Mouse (Mus musculus): ENCODE measurements around the gene Ppp3ca. TPM values are rescaled to one million over a fixed set of nuclear protein-coding genes. Genes with fewer than 3 reads are reported as not detected.
A peak's percentile ranks its signal among the peaks of the same experiment; 100 is the strongest.

The Ppp3ca gene
- polyA plus RNA-seq, 1 experiment from 2014 or later: 56.8 TPM

- Histone ChIP-seq H3K4me1 (ENCODE audit: control insufficient read depth, insufficient read depth, low read length) (peaks cover 3% of the 10 kb centered on the region; the same call in 1 of the 2 replicates), H3K4me2 (replicated peaks; ENCODE audit: low read depth, low read length) (no peak overlapping the region), H3K9ac (replicated peaks; ENCODE audit: low read depth, low read length) (no peak overlapping the region), H3K27me3 (ENCODE audit: control insufficient read depth, insufficient read depth, low read length) (no peaks in the 10 kb centered on the region), H3K4me3 (ENCODE audit: low read depth, low read length) (no peak overlapping the region), H3K36me3 (ENCODE audit: control insufficient read depth, insufficient read depth, low read length) (no peaks in the 10 kb centered on the region), H3K9me3 (ENCODE audit: control insufficient read depth, low read depth, low read length) (no peaks in the 10 kb centered on the region), H3K27ac (ENCODE audit: low read length) (no peak overlapping the region)
- ATAC-seq (ENCODE audit: insufficient number of reproducible peaks, insufficient read depth, low FRiP score, low read depth): no peak
- 80% methylated on average over 1 of the region's 1 CpGs for WGBS
Measured at GRCm38 (mm10) chr3:136738474-136738873, 68.5 kb downstream of the Ppp3ca start.

GRCm38 (mm10) chr3:136738914-136739313 lies 69.0 kb downstream of the Ppp3ca start:
- H3K27ac ChIP-seq (ENCODE audit: low read length): no peak overlapping the region
- H3K4me3 ChIP-seq (ENCODE audit: low read depth, low read length): no peak overlapping the region
- H3K4me2 ChIP-seq (replicated peaks; ENCODE audit: low read depth, low read length): no peak overlapping the region
- no peak for ATAC-seq (ENCODE audit: insufficient number of reproducible peaks, insufficient read depth, low FRiP score, low read depth)
- H3K9ac ChIP-seq (replicated peaks; ENCODE audit: low read depth, low read length): no peak overlapping the region
- H3K27me3 ChIP-seq (ENCODE audit: control insufficient read depth, insufficient read depth, low read length): no peaks in the 10 kb centered on the region
- H3K4me1 ChIP-seq (ENCODE audit: control insufficient read depth, insufficient read depth, low read length): peaks cover 3% of the 10 kb centered on the region; the same call in 1 of the 2 replicates
- 81% methylated on average over 5 of the region's 5 CpGs for WGBS
- H3K36me3 ChIP-seq (ENCODE audit: control insufficient read depth, insufficient read depth, low read length): no peaks in the 10 kb centered on the region
- no peaks in the 10 kb centered on the region for H3K9me3 ChIP-seq (ENCODE audit: control insufficient read depth, low read depth, low read length)

- H3K9ac ChIP-seq (replicated peaks; ENCODE audit: low read depth, low read length): no peak overlapping the region
- H3K36me3 ChIP-seq (ENCODE audit: control insufficient read depth, insufficient read depth, low read length): no peaks in the 10 kb centered on the region
- no peak for ATAC-seq (ENCODE audit: insufficient number of reproducible peaks, insufficient read depth, low FRiP score, low read depth)
- 68% methylated on average over 5 of the region's 5 CpGs for WGBS
- H3K9me3 ChIP-seq (ENCODE audit: control insufficient read depth, low read depth, low read length): no peaks in the 10 kb centered on the region
- H3K4me1 ChIP-seq (ENCODE audit: control insufficient read depth, insufficient read depth, low read length): peaks cover 3% of the 10 kb centered on the region; the same call in 1 of the 2 replicates
- H3K27ac ChIP-seq (ENCODE audit: low read length): no peak overlapping the region
- no peak overlapping the region for H3K4me2 ChIP-seq (replicated peaks; ENCODE audit: low read depth, low read length)
- H3K27me3 ChIP-seq (ENCODE audit: control insufficient read depth, insufficient read depth, low read length): no peaks in the 10 kb centered on the region
- H3K4me3 ChIP-seq (ENCODE audit: low read depth, low read length): no peak overlapping the region
Measured at GRCm38 (mm10) chr3:136741659-136742058, 71.7 kb downstream of the Ppp3ca start.

- 70% methylated on average over 9 of the region's 9 CpGs for WGBS
- H3K9me3 ChIP-seq (ENCODE audit: control insufficient read depth, low read depth, low read length): no peaks in the 10 kb centered on the region
- H3K4me3 ChIP-seq (ENCODE audit: low read depth, low read length): no peak overlapping the region
- H3K27me3 ChIP-seq (ENCODE audit: control insufficient read depth, insufficient read depth, low read length): no peaks in the 10 kb centered on the region
- H3K27ac ChIP-seq (ENCODE audit: low read length): no peak overlapping the region
- H3K4me1 ChIP-seq (ENCODE audit: control insufficient read depth, insufficient read depth, low read length): peaks cover 3% of the 10 kb centered on the region; the same call in 1 of the 2 replicates
- ATAC-seq (ENCODE audit: insufficient number of reproducible peaks, insufficient read depth, low FRiP score, low read depth): no peak
- no peak overlapping the region for H3K9ac ChIP-seq (replicated peaks; ENCODE audit: low read depth, low read length)
- H3K4me2 ChIP-seq (replicated peaks; ENCODE audit: low read depth, low read length): no peak overlapping the region
- H3K36me3 ChIP-seq (ENCODE audit: control insufficient read depth, insufficient read depth, low read length): no peaks in the 10 kb centered on the region
Measured at GRCm38 (mm10) chr3:136742258-136743057, 72.5 kb downstream of the Ppp3ca start.

GRCm38 (mm10) chr3:136744295-136744897 lies 74.5 kb downstream of the Ppp3ca start:
- no peak overlapping the region for H3K9ac ChIP-seq (replicated peaks; ENCODE audit: low read depth, low read length)
- no peaks in the 10 kb centered on the region for H3K36me3 ChIP-seq (ENCODE audit: control insufficient read depth, insufficient read depth, low read length)
- H3K4me1 ChIP-seq (ENCODE audit: control insufficient read depth, insufficient read depth, low read length): peaks cover 3% of the 10 kb centered on the region; the same call in 1 of the 2 replicates
- peak; percentile 64 for ATAC-seq (ENCODE audit: insufficient number of reproducible peaks, insufficient read depth, low FRiP score, low read depth)
- WGBS: 67% methylated on average over 10 of the region's 10 CpGs
- no peak overlapping the region for H3K27ac ChIP-seq (ENCODE audit: low read length)
- H3K9me3 ChIP-seq (ENCODE audit: control insufficient read depth, low read depth, low read length): no peaks in the 10 kb centered on the region
- no peaks in the 10 kb centered on the region for H3K27me3 ChIP-seq (ENCODE audit: control insufficient read depth, insufficient read depth, low read length)
- H3K4me3 ChIP-seq (ENCODE audit: low read depth, low read length): no peak overlapping the region
- H3K4me2 ChIP-seq (replicated peaks; ENCODE audit: low read depth, low read length): no peak overlapping the region

GRCm38 (mm10) chr3:136745456-136745855 lies 75.5 kb downstream of the Ppp3ca start:
- no peaks in the 10 kb centered on the region for H3K36me3 ChIP-seq (ENCODE audit: control insufficient read depth, insufficient read depth, low read length)
- no peak overlapping the region for H3K4me2 ChIP-seq (replicated peaks; ENCODE audit: low read depth, low read length)
- ATAC-seq (ENCODE audit: insufficient number of reproducible peaks, insufficient read depth, low FRiP score, low read depth): no peak

GRCm38 (mm10) chr3:136748761-136749476 lies 79.0 kb downstream of the Ppp3ca start:
- Histone ChIP-seq H3K9me3 (ENCODE audit: control insufficient read depth, low read depth, low read length) (no peaks in the 10 kb centered on the region), H3K27me3 (ENCODE audit: control insufficient read depth, insufficient read depth, low read length) (no peaks in the 10 kb centered on the region), H3K4me2 (replicated peaks; ENCODE audit: low read depth, low read length) (no peak overlapping the region), H3K4me3 (ENCODE audit: low read depth, low read length) (no peak overlapping the region), H3K36me3 (ENCODE audit: control insufficient read depth, insufficient read depth, low read length) (no peaks in the 10 kb centered on the region), H3K27ac (ENCODE audit: low read length) (no peak overlapping the region), H3K9ac (replicated peaks; ENCODE audit: low read depth, low read length) (no peak overlapping the region), H3K4me1 (ENCODE audit: control insufficient read depth, insufficient read depth, low read length) (no peaks in the 10 kb centered on the region; the same call in 1 of the 2 replicates)
- no peak for ATAC-seq (ENCODE audit: insufficient number of reproducible peaks, insufficient read depth, low FRiP score, low read depth)
- WGBS: 87% methylated on average over 6 of the region's 6 CpGs

More at GRCm38 (mm10) chr3:136745456-136745855, 75.5 kb downstream of the Ppp3ca start:
- Histone ChIP-seq H3K9me3 (ENCODE audit: control insufficient read depth, low read depth, low read length) (no peaks in the 10 kb centered on the region), H3K4me1 (ENCODE audit: control insufficient read depth, insufficient read depth, low read length) (peaks cover 3% of the 10 kb centered on the region; the same call in 1 of the 2 replicates), H3K27ac (ENCODE audit: low read length) (no peak overlapping the region), H3K27me3 (ENCODE audit: control insufficient read depth, insufficient read depth, low read length) (no peaks in the 10 kb centered on the region), H3K9ac (replicated peaks; ENCODE audit: low read depth, low read length) (no peak overlapping the region), H3K4me3 (ENCODE audit: low read depth, low read length) (no peak overlapping the region)
- 76% methylated on average over 7 of the region's 7 CpGs for WGBS

GRCm38 (mm10) chr3:136749477-136749797 lies 79.5 kb downstream of the Ppp3ca start:
- Histone ChIP-seq H3K27me3 (ENCODE audit: control insufficient read depth, insufficient read depth, low read length) (no peaks in the 10 kb centered on the region), H3K27ac (ENCODE audit: low read length) (no peak overlapping the region), H3K4me3 (ENCODE audit: low read depth, low read length) (no peak overlapping the region), H3K36me3 (ENCODE audit: control insufficient read depth, insufficient read depth, low read length) (no peaks in the 10 kb centered on the region), H3K9me3 (ENCODE audit: control insufficient read depth, low read depth, low read length) (no peaks in the 10 kb centered on the region), H3K4me1 (ENCODE audit: control insufficient read depth, insufficient read depth, low read length) (no peaks in the 10 kb centered on the region; the same call in 1 of the 2 replicates), H3K4me2 (replicated peaks; ENCODE audit: low read depth, low read length) (no peak overlapping the region), H3K9ac (replicated peaks; ENCODE audit: low read depth, low read length) (no peak overlapping the region)
- no peak for ATAC-seq (ENCODE audit: insufficient number of reproducible peaks, insufficient read depth, low FRiP score, low read depth)
